Mouse (Mus musculus): ENCODE measurements around the gene Lhfpl5. TPM values are rescaled to one million over a fixed set of nuclear protein-coding genes. Genes with fewer than 3 reads are reported as not detected.

Gene Lhfpl5
- total RNA-seq (2012; rRNA removed) (0.08 TPM in 1 of 2 replicates, not detected in the other), total RNA-seq (2014; rRNA removed) (not detected in 2 replicates), polyA plus RNA-seq (2012; ENCODE audit: insufficient read length, low read depth) (not detected in 2 replicates)

- in situ Hi-C loops (cut with MboI; ENCODE audit: low pct_ligation_motif_present, low pct_unique_long_range_greater_than_20kb, low sequenced_read_pairs) = no loop called here
- peaks cover 2 to 8% of the 10 kb centered on the region in 2 experiments; a peak in 3 of 4 replicates for H3K4me1 ChIP-seq (ENCODE audit: control insufficient read depth in 1 of 2, insufficient read depth in 2 of 2)
- H3K27me3 ChIP-seq (replicated peaks) = peaks cover 9% of the 10 kb centered on the region
- TF ChIP-seq POLR2A (IDR thresholded peaks at IDR 0.05; ENCODE audit: low read depth, low read length) (no peak), ZNF384 (IDR thresholded peaks at IDR 0.05; ENCODE audit: low read depth, low read length) (no peak), EP300 (IDR thresholded peaks at IDR 0.05; ENCODE audit: low read length) (no peak), CHD1 (IDR thresholded peaks at IDR 0.05; ENCODE audit: low read depth, low read length) (no peak), HCFC1 (IDR thresholded peaks at IDR 0.05; ENCODE audit: low read depth, low read length) (no peak), RCOR1 (conservative IDR thresholded peaks at IDR 0.05; ENCODE audit: low read depth, low read length) (no peak), TCF12 (IDR thresholded peaks at IDR 0.05; ENCODE audit: low read depth, low read length) (no peak), TBP (conservative IDR thresholded peaks at IDR 0.05; ENCODE audit: low read depth, low read length) (no peak), IRF4 (IDR thresholded peaks at IDR 0.05; ENCODE audit: low read depth, low read length) (no peak), MXI1 (IDR thresholded peaks at IDR 0.05; ENCODE audit: low read depth, low read length) (no peak), GABPA (IDR thresholded peaks at IDR 0.05; ENCODE audit: insufficient replicate concordance, low read depth, low read length) (no peak), PAX5 (IDR thresholded peaks at IDR 0.05; ENCODE audit: low read length) (no peak), JUND (conservative IDR thresholded peaks at IDR 0.05; ENCODE audit: low read depth, low read length) (no peak), RAD21 (IDR thresholded peaks at IDR 0.05; ENCODE audit: low read depth, low read length) (no peak), ZC3H11A (IDR thresholded peaks at IDR 0.05; ENCODE audit: low read depth, low read length) (no peak), MAX (IDR thresholded peaks at IDR 0.05; ENCODE audit: low read length) (no peak), MYC (IDR thresholded peaks at IDR 0.05; ENCODE audit: low read depth, low read length) (no peak), MAFK (IDR thresholded peaks at IDR 0.05; ENCODE audit: insufficient replicate concordance, low read length) (no peak), SMC3 (IDR thresholded peaks at IDR 0.05; ENCODE audit: low read depth, low read length) (no peak)
- DNase-seq (ENCODE audit: extremely low read depth) = no peak
- no peaks in the 10 kb centered on the region for H3K36me3 ChIP-seq (replicated peaks in 1 of 2; ENCODE audit: control insufficient read depth in 1 of 2, insufficient read depth in 1 of 2, low read length in 1 of 2)
- dilution Hi-C loops (cut with MboI; ENCODE audit: extremely low pct_ligation_motif_present, extremely low pct_unique_long_range_greater_than_20kb, low sequenced_read_pairs) = no loop called here
- H3K79me2 ChIP-seq (replicated peaks; ENCODE audit: control insufficient read depth, extremely low read depth, insufficient read depth, poor library complexity, severe bottlenecking) = no peaks in the 10 kb centered on the region
- no peak within 1 kb of the TSS for H3K27ac ChIP-seq (ENCODE audit: insufficient read depth, low read depth)
- H3K4me2 ChIP-seq (ENCODE audit: insufficient read depth, low read depth, poor library complexity, severe bottlenecking) = no peak within 1 kb of the TSS
- peaks cover 12% of the 10 kb centered on the region for H3K9me3 ChIP-seq (replicated peaks; ENCODE audit: low read length)
- no peak within 1 kb of the TSS for H3K9ac ChIP-seq (ENCODE audit: insufficient read depth, low read depth)
- no peak within 1 kb of the TSS for H3K4me3 ChIP-seq (replicated peaks in 1 of 3; ENCODE audit: low read depth in 2 of 3, low read length in 2 of 3, poor library complexity in 1 of 3)
Measured at GRCm38 (mm10) chr17:28575244-28576125, at the start of gene Lhfpl5. TSS of gene Lhfpl5 (plus strand) at chr17:28575641.

Measured in CH12.LX (cell line).